Mouse (Mus musculus) c-Kit-positive CD71-positive TER-119-negative erythroid progenitor cells, embryonic 14.5 days (primary cell): ENCODE data around the gene Galnt6.
A peak's percentile ranks its signal among the peaks of the same experiment; 100 is the strongest.

Experiments
- DNase-seq: peaks from one replicate; pipeline ENCODE4 v3.0.0-alpha.2; 2013; ENCODE audit warnings: low read depth

The Galnt6 gene

DNA sequence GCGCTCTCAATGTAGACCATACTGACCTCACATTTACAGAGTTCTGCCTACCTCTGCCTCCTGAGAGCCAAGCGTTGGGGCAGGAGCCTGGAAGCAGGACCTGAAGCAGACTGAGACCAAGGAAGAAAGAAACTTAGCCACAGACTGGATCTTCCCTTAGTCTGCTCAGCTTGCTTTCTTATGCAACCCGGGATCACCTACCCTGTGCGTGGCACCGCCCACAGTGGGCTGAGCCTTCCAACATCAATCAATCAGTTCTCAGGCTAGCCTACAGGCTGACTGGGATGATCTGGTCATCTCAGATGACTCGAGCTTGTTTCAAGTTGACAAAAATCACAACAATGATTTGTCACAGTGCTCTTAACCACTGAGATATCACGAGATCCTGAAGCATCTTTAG, 24.9 kb upstream of the Galnt6 start:
- DNase-seq = no peak

DNA sequence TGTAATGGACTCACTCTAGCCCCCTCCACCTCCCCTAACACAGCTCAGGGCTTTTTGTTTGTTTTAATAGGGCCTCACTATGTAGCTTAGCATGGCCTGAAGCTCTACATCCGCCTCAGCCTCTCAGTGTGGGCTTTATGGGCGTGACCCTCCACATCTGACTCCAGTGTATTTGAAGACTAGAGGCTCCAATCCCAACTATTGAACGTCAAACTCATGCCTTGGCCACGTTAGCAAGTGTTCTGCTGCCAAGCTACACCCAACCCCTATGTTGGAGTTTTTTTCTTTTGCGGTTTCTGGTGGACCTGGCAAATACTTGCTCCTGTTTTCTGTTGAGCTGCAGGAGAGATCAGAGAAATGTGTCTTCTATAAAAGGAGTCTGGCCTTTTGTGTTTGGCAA, 23.9 kb upstream of the Galnt6 start:
- DNase-seq = no peak

DNA sequence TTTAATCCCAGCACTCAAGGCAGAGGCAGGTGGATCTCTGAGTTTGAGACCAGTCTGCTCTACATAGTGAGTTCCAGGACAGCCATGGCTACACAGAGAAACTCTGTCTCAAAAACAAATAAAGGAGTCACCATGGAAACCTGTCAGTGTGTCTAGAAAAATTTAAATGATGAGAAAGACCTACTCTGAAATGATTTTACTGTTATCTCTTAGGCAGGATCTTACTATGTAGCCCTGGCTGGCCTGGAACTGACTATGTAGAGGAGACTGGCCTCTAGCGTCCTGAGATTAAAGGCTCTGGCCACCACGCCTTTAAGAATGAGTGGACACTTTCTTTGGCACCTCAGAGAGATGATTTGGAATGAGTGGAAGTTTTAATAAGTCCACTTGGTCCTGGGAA, 23.3 kb upstream of the Galnt6 start:
- no peak for DNase-seq

DNA sequence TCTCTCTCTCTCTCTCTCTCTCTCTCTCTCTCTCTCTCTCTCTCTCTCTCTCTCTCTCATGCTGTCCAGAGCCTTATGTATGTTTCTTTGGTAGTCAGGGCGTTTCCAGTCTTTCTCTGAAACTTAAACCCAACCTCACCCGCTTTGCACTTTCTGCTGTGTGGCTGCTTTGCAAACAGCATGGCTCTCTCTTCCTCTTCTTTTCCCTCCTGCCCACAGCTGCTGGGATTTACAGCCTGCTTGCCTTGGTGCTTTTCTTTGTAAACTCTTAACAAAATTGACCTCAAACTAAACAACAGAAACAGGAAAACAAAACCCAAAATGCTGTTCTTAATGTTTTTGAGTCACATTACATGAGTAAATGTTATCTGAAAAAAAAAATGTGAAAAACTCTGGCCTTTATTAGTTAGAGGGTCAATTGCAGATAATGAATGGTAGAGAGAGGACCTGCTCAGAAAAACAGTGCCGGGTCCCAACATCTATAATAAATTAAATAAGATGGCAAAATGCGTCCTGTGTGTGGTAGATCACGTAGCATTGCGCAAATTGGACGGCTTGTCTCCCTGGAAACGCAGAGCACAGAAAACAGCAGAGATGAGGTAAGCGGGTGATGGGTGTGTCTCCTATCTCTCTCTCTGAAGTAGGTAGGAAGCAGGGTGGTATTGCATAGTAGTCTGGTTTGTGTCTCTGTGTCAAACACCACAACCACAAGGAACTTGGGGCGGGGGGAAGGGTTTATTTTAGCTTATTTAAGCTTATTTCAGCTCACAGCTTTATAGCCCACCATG, 20.8 kb upstream of the Galnt6 start:
- peak; percentile 53 for DNase-seq

DNA sequence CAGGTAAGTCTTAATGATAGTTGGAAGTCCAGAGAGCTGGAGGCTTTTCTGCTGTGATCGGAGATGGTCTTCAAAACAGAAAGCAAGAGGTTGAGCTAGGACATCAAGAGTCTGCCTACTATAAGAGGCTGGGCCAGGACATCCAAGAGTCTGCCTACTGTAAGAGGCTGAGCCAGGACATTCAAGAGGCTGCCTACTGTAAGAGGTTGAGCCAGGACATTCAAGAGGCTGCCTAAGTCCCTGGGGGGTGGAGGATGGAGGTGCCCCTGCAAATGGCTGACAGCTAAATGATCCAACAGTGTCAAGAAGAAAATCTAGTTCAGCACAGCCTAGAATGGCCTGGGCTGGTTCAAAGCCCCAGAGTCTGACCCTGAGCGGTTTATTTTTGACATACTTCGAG, 19.4 kb upstream of the Galnt6 start:
- DNase-seq = no peak

DNA sequence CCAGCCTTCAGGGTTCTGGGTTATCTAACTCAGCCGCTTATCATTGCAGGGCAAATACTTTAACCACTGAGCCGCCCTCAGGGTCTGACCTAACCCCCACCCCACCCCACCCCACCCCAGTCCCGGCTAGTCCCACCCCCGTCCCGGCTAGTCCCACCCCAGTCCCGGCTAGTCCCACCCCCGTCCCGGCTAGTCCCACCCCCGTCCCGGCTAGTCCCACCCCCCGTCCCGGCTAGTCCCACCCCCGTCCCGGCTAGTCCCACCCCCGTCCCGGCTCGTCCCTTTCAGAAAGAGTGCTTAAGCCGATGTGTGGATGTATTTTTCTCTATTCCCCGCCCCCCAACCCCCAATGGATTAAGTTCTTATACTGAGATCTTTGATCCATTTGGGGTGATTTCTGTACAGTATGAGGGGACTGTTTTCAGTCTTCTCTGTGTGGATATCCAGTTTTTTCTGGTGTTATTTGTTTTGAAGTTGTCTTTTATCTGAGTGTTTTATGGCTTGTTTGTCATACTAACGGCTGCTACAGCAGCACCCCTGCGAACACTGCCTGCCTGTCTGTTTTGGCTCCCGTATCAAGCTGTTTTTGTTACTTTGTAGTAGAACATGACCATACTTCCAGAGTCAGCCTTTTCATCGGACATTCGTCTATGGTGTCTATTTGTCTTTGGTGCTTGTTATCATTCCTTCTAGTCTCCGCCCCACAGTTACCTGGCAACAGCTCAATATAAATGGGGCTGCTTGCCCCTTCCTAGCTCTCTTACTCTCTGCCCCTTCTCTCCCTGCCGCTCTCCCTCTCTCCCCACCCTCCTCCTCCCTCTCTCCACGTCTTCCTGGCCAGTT, 18.2 kb upstream of the Galnt6 start:
- DNase-seq = peak; percentile 89

DNA sequence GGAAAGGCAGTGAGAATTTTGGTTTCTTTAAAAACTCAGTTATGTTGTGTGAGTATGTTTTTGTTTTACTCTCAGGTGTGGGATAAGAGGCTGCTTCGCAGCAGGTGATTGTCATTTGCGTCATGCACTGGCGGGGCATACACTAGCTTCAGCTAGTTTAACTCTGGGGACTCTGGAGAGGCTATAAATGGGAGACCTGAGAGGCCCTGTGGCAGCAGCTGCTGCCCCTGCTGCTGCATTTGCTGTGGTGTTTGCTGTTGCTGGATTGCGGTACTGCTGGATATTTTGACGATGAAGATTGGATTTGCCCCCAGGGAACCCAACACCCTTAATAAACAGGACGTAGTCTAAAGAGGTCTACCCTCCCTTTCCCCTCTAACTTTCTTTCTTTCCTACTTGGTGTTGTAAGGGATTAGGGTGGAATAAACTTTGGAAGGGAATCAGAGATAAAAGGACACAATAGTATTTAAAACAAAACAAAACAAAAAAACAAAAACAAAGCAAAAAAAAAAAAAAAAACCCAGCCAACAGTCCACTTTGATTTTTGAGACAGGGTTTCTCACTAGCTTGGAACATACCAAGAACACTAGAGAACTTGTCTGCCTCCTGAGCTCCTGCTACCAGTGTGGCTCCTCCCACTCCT, 17.4 kb upstream of the Galnt6 start:
- DNase-seq = no peak

DNA sequence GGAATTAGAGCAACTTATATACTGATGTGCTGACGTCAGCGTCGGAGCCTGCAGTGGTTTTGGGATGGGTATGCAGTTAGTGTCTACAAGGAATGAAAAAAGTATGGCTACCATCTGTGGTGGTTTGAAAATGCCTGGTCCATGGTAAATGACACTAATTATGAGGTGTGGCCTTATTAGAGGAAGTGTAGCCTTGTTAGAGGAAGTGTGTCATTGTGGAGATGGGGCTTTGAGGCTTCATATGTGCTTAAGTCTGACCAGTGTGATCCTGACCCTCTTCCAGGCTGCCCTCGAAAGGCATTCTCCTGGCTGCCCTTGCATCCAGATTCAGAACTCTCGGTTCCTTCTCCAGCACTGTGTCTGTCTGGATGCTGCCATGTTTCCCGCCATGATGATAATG, 14.1 kb upstream of the Galnt6 start:
- DNase-seq = no peak

DNA sequence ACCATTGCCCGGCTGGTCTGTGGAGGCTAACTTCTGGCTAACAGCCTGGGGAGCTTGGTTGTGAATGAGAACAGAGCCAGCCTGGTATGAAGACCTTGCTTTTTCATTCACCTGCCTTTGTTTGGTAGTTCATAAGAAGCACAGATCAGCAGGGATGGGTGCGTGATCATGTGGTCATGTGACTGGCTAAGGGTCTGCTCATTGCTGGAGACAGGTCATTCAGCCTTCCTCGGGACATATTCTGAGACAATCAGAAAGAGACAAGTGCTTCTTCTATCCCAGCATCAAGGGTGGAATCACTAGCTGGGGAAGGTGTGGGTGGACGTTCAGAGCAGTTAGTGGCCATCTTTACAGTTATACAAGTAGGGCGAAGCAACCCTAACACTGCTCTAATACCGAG, 10.3 kb upstream of the Galnt6 start:
- no peak for DNase-seq

DNA sequence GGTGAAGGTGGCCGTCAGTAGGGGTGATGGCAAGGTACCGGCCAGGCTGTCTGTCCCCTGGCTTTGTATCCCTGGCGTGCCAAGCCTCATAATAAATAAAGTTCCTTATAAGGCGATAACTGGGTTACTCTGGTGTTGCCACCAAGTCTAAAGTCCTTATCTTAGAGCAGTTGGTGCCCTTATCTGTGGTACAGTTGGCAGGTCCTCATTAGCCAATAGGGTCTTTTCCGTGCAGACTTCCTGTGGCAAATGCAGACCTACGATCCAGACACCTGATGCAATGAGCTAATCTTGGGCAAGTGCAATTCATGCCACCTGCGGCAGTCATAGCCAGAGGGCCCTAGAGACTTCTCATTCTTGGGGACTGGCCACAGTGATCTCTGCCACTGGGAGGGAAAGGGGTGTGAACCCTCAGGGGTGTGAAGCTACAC, 9.2 kb upstream of the Galnt6 start:
- DNase-seq = peak; percentile 70

DNA sequence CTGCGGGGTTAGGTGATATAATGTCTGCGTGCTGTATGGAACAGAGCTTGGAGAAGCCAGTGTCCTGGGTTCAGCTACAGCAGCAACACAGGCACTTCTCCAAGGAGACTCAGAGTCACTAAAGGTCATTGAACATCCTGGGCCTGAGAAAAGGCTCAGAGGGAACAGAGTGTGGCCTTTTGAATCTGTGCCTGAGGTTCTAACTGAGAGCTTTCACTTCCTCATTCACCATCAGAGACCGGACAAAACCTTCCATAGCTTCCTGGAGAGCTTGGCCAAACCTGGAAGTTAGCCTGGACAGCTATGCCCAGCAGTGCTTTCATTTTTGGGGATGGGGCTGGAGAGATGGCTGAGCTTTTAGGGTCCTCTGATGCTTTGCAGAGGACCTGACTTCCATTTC, 8.5 kb upstream of the Galnt6 start:
- no peak for DNase-seq

DNA sequence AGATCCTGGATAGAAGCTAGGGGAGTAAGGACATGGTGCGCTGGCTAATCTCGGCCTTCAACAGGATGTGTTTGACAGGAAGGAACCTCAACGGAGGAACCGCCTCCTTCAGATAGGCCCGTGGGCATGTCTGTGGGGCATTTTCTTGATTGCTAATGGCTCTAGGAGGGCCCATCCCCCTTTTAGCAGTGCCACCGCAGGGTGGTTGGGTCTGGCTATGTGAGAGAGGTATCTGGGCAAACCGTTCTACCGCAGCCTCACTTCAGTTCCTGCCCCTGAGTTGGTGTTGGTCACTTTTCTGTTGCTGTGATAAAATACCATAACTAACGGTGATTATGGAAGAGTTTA, 6.8 kb upstream of the Galnt6 start:
- DNase-seq = no peak

DNA sequence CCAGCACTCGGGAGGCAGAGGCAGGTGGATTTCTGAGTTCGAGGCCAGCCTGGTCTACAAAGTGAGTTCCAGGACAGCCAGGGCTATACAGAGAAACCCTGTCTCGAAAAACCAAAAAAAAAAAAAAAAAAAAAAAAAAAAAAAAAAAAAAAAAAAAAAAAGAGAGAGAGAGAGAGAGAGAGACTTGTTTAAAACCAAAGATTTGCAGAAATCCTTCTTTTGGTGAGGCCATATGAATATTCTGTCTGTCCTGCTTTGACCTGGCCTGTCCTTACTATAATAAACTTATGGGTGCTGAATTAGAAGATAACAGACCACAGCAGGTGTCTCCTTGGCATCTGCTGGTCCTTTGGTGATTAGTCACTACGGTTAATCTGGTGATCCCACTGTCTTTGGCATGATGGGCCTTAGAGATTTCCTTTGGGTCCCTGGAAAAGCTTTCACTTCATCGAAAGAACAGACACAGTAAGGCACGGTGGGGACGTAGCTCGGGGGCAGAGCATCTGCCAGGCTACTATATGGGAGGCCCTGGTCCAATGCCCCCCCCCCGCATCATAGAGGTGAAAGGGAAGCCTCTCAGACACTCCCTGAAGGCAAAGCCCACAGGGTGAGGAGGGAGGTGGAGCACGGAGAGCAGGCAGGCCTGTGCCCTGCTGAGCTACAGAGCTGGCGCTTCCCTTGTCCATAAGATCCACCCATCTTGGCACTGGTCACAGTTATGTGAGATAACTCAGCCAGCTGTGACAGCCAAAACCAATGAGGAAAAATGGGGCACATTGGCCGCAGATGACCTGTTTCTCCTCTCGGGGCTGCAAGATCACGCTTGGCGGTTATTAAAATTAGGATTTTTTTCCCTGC, 6.1 kb upstream of the Galnt6 start:
- DNase-seq = peak; percentile 54

DNA sequence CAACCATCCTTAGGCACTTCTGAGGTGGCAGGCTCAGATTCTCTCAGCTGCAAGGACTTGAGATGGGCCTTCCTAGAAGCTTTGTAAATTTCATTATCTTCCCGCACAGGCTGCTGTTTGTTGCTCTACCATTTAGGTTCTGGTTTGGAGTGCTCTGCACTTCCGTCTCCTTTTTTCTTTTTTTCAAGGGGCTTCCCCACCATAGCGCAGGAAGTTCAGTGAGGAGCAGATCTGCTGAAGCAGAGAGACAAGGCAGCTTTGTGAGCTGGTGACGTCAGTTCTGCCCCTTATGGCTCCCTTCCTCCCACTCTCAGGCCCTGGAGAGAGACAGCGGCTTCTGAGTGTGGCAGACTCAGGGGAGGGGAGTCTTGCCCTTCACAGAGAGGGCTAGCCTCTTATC, 3.4 kb upstream of the Galnt6 start:
- no peak for DNase-seq

DNA sequence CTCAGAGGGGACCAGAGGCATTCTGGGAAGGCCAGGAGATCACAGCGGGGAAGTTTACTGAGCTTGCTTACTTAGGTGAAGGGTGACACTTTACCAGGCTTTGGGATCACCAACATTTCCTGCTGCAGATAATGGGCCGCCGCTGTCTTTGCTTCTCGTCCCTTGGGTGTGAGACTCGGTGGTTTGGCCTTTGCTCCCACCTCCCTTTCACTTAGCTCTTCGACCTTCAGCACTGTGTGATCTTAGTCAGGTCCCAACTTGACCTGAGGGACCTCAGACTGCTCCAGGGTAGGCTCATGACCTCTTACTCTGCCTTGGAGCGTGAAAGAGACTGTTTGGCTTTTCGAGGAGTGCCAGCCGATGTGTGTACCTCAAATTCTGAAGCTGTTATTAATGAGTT, 1.9 kb upstream of the Galnt6 start:
- no peak for DNase-seq

DNA sequence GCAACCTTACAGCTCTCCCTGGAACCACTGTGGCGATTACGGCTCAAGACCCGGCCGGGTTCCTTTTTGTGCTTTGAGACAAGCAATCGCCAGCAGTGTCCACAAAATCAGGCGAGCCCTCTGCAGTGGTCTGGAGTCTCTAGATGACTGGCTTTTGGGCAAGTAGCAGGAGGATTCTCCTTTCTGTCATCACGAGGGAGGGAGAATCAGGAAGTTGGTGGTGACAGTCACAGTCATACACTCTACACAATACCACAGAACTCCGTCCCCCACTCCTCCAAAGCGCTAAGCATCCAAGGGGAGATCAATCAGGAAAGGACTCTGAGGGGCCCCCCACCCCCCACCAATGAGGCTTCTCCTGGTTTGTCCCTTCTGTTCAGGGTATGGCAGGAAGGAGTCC, 590 bp downstream of the Galnt6 start:
- DNase-seq = no peak

DNA sequence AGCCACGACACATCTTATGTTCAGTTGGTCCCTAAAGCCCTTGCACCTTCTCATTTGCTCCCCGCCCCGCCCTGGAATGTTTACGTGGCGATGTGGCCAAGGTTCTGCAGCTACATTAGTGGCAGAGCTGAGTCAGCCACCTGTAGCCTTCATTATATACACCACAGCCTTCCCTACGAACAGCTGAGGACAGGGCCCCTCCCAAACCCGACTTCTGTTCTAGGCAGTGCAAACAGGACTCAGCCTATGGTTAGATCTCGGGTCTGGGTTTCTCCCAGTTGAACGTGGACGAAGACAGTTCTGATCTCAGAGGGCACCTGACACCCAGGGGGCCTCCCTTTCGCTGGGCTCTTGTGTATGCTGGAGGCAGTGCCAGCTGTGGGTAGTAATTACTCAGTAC, 1.3 kb downstream of the Galnt6 start:
- no peak for DNase-seq

DNA sequence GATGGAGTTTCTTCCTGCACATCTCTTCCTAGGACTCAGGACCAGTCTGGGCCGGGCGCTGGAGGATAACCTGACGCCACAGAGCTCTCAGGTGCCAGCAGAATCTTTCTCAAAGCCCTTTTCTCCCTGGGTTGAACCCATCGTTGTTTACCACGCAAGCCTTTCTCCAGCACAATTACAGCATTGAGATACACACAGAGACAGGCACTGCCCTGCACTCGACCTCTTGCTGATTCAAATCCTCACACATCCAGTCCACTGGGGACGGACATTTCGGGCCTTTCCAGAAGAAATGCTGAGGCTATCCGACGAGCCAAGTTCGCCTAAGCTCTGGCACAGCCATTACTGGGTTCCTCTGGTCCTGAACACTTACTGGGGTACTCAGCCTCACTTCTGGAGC, 2.5 kb downstream of the Galnt6 start:
- DNase-seq = no peak

DNA sequence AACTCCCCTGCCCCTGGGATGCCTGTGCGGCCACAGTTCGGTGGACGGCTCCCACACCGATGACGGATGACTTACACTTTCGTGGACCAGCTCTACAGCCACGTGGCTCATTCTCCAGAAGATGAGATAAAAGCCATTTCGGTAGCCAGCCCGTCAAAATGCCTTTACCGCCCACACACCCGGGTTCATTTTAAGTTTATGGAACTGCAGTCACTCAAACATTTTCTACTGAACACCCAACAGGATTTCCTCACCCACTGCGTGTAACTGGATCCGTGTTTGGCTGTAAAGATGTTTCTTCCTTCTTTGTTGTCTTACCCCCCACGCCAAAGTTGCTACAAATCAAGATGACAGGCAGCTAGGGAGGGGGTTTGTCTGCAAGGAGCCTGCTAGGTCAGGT, 5.7 kb downstream of the Galnt6 start:
- no peak for DNase-seq

DNA sequence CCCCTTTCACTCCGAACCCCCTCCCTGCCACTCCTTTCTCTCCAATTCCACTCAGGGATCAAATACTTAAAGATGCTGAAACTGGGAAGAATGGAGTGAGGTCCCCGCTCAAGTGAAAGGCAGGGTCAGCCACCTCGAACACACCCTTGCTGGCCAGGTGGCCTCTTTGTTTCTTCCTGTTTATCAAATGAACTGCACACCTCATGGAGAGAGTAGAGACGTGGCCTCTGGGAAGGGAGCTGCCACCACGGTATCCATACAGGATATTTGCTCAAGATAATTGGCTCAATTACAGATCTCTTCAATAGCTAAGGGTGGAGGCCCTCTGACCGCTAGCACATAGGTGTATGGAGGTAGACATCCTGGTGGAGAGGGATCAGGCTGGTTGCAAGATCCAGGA, 6.6 kb downstream of the Galnt6 start:
- DNase-seq = no peak

DNA sequence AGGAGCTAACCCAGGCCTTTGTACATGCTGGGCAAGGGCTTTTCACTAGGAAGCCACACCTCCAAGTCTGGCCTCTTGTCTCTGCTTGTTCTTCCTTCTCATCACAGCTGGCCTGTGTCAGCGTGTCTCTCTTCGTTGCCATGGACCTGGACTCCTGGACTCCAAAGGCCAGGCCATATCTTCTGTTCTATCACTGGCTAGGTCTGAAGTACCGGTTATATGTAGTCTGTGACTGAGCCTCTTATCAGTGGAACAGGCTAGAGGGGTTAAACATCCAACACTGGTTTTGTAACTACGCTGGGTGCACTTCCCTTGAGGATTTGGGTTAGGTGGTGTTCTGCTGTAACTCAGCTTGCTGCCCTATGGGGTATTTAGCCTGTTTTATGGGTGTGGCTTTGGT, 7.2 kb downstream of the Galnt6 start:
- no peak for DNase-seq

DNA sequence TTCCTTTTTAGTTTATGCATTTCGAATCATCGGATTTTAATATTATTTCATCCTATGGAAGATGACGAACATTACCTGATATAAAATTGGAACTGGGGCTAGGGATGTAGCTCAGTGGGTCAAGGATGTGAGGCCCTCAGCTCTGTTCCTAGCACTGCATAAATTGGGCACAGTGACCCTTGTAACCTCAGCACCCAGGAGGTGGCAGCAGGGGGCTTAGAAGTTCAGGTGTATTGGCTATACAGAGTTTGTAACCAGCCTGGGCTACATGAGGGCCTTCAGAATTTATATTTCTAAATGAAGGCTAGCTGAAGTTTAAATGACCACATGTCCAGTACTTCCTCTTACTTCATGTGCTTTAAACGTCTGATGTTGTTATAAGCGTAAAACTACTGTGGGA, 7.7 kb downstream of the Galnt6 start:
- no peak for DNase-seq
